Mouse (Mus musculus): ENCODE measurements at regions not wholly inside any gene's neighbourhood (a gene's known extent, or its start where the extent isn't known, plus 50 kb on each side); places are given as distances from the start of the nearest gene placed in this dataset.

DNA sequence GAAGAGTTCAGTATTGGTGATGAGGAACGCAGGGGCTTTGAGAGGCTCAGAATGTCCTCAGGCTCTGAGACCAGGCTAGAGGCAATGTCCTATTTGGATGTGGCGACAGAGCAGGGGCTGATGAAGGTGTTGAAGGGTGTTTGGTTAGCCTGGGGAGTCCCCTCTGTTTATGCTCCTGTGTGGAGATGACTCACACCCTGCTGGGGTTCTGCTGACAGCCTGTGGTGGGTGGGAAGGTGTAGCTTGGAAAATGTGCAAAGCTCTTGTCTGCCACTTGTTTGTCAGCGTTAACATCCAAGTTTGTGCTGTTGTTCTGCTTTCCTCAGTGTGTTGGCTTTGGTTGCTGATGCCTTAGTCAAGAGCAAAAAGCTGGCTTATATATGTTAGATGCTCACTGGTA is 272.4 kb upstream of the Xylt1 start:
- no peaks in the 10 kb centered on the region for H3K9me3 ChIP-seq (ENCODE audit: low read length)
- no peak overlapping the region for H3K9ac ChIP-seq (replicated peaks; ENCODE audit: low read length)
- H3K4me2 ChIP-seq (replicated peaks; ENCODE audit: low read depth, low read length), result no peak overlapping the region
- ATAC-seq (ENCODE audit: low FRiP score, low TSS enrichment), result no peak
- H3K4me1 ChIP-seq (ENCODE audit: insufficient read depth, low read length), result no peaks in the 10 kb centered on the region
- H3K4me3 ChIP-seq (ENCODE audit: low read length), result no peak overlapping the region
- H3K27me3 ChIP-seq (ENCODE audit: insufficient read depth, low read length), result no peaks in the 10 kb centered on the region
- WGBS, result 81% methylated on average over 3 of the region's 3 CpGs
- no peak overlapping the region for H3K27ac ChIP-seq (ENCODE audit: low read length)
- no peaks in the 10 kb centered on the region for H3K36me3 ChIP-seq (ENCODE audit: insufficient read depth, low read length)

- Histone ChIP-seq H3K4me3 (ENCODE audit: low read length) (no peak overlapping the region), H3K9me3 (ENCODE audit: low read length) (no peaks in the 10 kb centered on the region), H3K4me2 (replicated peaks; ENCODE audit: low read depth, low read length) (no peak overlapping the region), H3K27me3 (ENCODE audit: insufficient read depth, low read length) (no peaks in the 10 kb centered on the region), H3K4me1 (ENCODE audit: insufficient read depth, low read length) (no peaks in the 10 kb centered on the region), H3K9ac (replicated peaks; ENCODE audit: low read length) (no peak overlapping the region), H3K36me3 (ENCODE audit: insufficient read depth, low read length) (no peaks in the 10 kb centered on the region), H3K27ac (ENCODE audit: low read length) (no peak overlapping the region)
- WGBS, result 31% methylated on average over 3 of the region's 3 CpGs
- ATAC-seq (ENCODE audit: low FRiP score, low TSS enrichment), result no peak
Observed at GRCm38 (mm10) chr7:117127728-117128127, 253.1 kb upstream of the Xylt1 start.

DNA sequence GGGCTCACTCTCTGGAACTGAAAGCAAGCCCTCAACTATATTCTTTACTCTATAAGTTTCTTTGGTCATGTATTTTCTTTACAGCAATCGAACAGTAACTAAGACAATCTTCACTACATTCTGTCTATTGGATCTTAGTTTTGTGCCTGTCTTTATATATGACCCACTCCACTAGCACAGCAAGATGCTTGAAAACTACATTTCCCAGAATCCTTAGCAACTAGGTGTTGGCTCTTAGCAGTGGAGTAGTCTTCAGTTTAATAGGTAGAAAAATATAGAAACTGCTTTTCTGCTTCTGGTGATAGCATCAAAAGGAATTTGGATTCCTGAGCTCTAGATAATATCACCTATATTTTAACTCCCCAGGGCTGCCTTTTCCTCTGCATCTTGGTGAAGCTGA is 245.9 kb upstream of the Xylt1 start:
- H3K27ac ChIP-seq (ENCODE audit: low read length), result no peak overlapping the region
- H3K4me3 ChIP-seq (ENCODE audit: low read length), result no peak overlapping the region
- H3K4me2 ChIP-seq (replicated peaks; ENCODE audit: low read depth, low read length), result no peak overlapping the region
- no peaks in the 10 kb centered on the region for H3K4me1 ChIP-seq (ENCODE audit: insufficient read depth, low read length)
- no peak for ATAC-seq (ENCODE audit: low FRiP score, low TSS enrichment)
- 95% methylated on average over 1 of the region's 1 CpGs for WGBS
- H3K9me3 ChIP-seq (ENCODE audit: low read length), result no peaks in the 10 kb centered on the region
- H3K36me3 ChIP-seq (ENCODE audit: insufficient read depth, low read length), result no peaks in the 10 kb centered on the region
- no peak overlapping the region for H3K9ac ChIP-seq (replicated peaks; ENCODE audit: low read length)
- H3K27me3 ChIP-seq (ENCODE audit: insufficient read depth, low read length), result no peaks in the 10 kb centered on the region

DNA sequence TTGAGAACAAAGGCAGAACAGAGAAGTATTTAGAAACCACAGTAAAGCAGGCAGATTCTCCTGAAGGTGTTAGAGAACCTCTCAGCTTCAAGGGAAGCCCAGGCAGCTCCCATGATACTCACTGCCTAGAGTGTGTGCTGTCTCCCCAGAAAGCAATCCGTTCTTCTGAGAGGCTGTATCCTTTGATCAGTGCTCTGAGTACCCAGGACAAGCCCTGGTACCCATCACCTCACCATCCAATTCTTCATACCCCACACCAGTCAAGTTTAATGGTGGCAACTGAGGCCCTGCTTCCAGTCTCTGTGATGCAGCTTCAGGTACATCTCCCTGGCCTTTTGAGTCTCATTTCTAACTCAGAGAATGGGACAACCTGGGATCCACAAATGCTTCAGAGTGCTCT is 242.1 kb upstream of the Xylt1 start:
- Histone ChIP-seq H3K4me3 (ENCODE audit: low read length) (no peak overlapping the region), H3K27ac (ENCODE audit: low read length) (no peak overlapping the region), H3K27me3 (ENCODE audit: insufficient read depth, low read length) (no peaks in the 10 kb centered on the region), H3K4me2 (replicated peaks; ENCODE audit: low read depth, low read length) (no peak overlapping the region), H3K36me3 (ENCODE audit: insufficient read depth, low read length) (no peaks in the 10 kb centered on the region), H3K9ac (replicated peaks; ENCODE audit: low read length) (no peak overlapping the region), H3K9me3 (ENCODE audit: low read length) (no peaks in the 10 kb centered on the region), H3K4me1 (ENCODE audit: insufficient read depth, low read length) (no peaks in the 10 kb centered on the region)
- no peak for ATAC-seq (ENCODE audit: low FRiP score, low TSS enrichment)
- 56% methylated on average over 1 of the region's 1 CpGs for WGBS

DNA sequence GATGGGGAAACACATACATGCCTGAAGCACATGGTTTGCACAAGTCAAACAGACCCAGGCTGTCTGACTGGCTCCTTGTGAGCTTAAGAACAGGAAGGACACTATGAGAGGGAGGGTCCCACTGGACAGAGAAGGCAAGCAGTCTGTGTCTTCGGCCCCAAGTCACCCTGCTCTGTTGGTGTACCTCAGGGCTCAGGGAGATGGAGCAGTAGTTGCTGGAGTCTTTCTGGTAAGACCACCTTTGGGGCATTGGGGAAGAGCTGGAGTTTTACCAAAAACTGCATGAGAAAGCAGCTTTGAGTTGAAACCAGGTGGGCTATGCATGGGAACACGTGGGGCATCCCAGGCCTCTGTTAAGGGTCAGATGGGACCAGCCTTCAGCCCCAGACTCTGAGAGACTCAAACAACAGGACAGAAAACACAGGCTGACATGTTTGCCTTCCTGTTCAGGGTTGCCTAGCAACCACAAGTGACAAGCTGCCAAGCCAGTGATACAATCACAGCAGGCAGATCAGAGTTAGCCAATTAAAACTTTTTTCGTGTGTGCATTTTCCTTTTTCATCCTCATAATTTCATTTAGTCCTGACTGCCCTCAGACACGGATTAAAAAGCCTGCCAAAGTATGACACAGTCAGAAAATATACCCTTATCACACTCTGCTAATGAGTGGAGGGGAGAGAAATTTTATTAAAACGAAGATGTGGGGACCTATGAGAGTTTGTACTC is 241.4 kb upstream of the Xylt1 start:
- ATAC-seq (ENCODE audit: low FRiP score, low TSS enrichment), result peak; percentile 67; the same call in 1 of the 2 replicates
- Histone ChIP-seq H3K27ac (ENCODE audit: low read length) (no peak overlapping the region), H3K9ac (replicated peaks; ENCODE audit: low read length) (no peak overlapping the region), H3K4me3 (ENCODE audit: low read length) (no peak overlapping the region), H3K9me3 (ENCODE audit: low read length) (no peaks in the 10 kb centered on the region), H3K4me1 (ENCODE audit: insufficient read depth, low read length) (no peaks in the 10 kb centered on the region), H3K27me3 (ENCODE audit: insufficient read depth, low read length) (no peaks in the 10 kb centered on the region), H3K36me3 (ENCODE audit: insufficient read depth, low read length) (no peaks in the 10 kb centered on the region), H3K4me2 (replicated peaks; ENCODE audit: low read depth, low read length) (no peak overlapping the region)
- WGBS, result 33% methylated on average over 5 of the region's 5 CpGs

GRCm38 (mm10) chr7:117139971-117140247 is 240.9 kb upstream of the Xylt1 start:
- WGBS, result 66% methylated on average over 1 of the region's 1 CpGs
- no peak for ATAC-seq (ENCODE audit: low FRiP score, low TSS enrichment)
- no peaks in the 10 kb centered on the region for H3K27me3 ChIP-seq (ENCODE audit: insufficient read depth, low read length)
- no peak overlapping the region for H3K27ac ChIP-seq (ENCODE audit: low read length)
- no peak overlapping the region for H3K9ac ChIP-seq (replicated peaks; ENCODE audit: low read length)
- no peak overlapping the region for H3K4me3 ChIP-seq (ENCODE audit: low read length)
- H3K4me1 ChIP-seq (ENCODE audit: insufficient read depth, low read length), result no peaks in the 10 kb centered on the region
- no peaks in the 10 kb centered on the region for H3K36me3 ChIP-seq (ENCODE audit: insufficient read depth, low read length)
- no peak overlapping the region for H3K4me2 ChIP-seq (replicated peaks; ENCODE audit: low read depth, low read length)
- H3K9me3 ChIP-seq (ENCODE audit: low read length), result no peaks in the 10 kb centered on the region

GRCm38 (mm10) chr7:117146809-117147208 is 234.0 kb upstream of the Xylt1 start:
- H3K27me3 ChIP-seq (ENCODE audit: insufficient read depth, low read length), result no peaks in the 10 kb centered on the region
- H3K4me2 ChIP-seq (replicated peaks; ENCODE audit: low read depth, low read length), result no peak overlapping the region
- H3K27ac ChIP-seq (ENCODE audit: low read length), result no peak overlapping the region
- no peak overlapping the region for H3K4me3 ChIP-seq (ENCODE audit: low read length)
- no peak for ATAC-seq (ENCODE audit: low FRiP score, low TSS enrichment)
- H3K4me1 ChIP-seq (ENCODE audit: insufficient read depth, low read length), result no peaks in the 10 kb centered on the region
- no peaks in the 10 kb centered on the region for H3K9me3 ChIP-seq (ENCODE audit: low read length)
- H3K9ac ChIP-seq (replicated peaks; ENCODE audit: low read length), result no peak overlapping the region
- no peaks in the 10 kb centered on the region for H3K36me3 ChIP-seq (ENCODE audit: insufficient read depth, low read length)
- 85% methylated on average over 7 of the region's 7 CpGs for WGBS

DNA sequence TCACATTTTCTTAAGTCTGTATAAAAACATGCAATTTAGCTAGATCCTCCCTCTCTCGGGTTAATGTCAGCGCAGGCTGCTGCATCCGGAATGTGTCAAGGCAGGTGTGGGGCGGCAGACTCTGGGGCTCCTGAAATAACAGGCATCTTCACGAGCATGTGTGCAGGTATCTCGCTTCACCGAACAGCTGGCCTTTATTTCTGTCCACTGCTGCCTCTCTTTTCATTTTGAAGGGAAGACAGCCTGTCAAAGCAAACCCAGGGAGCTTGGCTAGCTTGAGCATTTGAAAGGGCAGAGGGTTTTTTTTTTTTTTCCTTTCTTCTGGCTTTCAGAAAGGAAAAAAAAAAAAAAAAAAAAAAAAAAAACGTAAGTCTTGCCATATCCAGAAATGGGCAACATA is 230.4 kb upstream of the Xylt1 start:
- 30% methylated on average over 8 of the region's 8 CpGs for WGBS
- ATAC-seq (ENCODE audit: low FRiP score, low TSS enrichment), result no peak
- no peak overlapping the region for H3K9ac ChIP-seq (replicated peaks; ENCODE audit: low read length)
- no peaks in the 10 kb centered on the region for H3K36me3 ChIP-seq (ENCODE audit: insufficient read depth, low read length)
- no peaks in the 10 kb centered on the region for H3K4me1 ChIP-seq (ENCODE audit: insufficient read depth, low read length)
- H3K27me3 ChIP-seq (ENCODE audit: insufficient read depth, low read length), result no peaks in the 10 kb centered on the region
- no peak overlapping the region for H3K27ac ChIP-seq (ENCODE audit: low read length)
- H3K4me2 ChIP-seq (replicated peaks; ENCODE audit: low read depth, low read length), result no peak overlapping the region
- no peaks in the 10 kb centered on the region for H3K9me3 ChIP-seq (ENCODE audit: low read length)
- H3K4me3 ChIP-seq (ENCODE audit: low read length), result no peak overlapping the region

DNA sequence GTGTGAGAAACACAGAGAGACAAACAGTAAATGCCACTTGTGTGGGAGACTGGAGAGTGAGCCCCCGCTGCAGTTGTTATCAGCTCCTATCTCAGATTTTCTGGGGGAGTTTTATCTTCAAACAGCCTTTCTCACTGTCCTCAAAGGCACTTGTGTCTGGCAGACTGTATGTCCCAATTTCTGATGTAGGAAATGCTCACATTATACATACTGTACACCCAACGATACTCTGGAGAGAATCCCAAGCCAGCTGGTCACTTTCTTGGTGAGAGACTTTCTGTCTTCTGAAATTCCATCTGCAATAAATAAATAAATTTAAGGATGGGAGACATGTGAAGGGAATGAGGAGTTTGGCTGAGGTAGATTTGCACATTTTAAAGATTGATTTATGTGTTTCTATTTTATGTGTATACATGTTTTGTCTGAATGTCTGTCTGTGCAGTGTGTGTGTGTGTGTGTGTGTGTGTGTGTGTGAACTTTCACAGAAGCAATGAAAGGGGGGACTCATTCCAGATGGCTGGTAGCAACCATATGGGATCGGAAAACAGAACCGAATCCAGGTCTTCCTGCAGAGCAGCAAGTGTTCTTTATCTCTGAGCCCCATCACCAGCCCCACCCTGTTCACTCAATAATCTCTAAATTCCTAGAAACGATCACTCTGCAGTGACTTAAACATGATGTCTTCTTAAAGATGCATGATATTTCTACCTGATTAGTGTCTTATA is 226.8 kb upstream of the Xylt1 start:
- no peaks in the 10 kb centered on the region for H3K9me3 ChIP-seq (ENCODE audit: low read length)
- no peaks in the 10 kb centered on the region for H3K36me3 ChIP-seq (ENCODE audit: insufficient read depth, low read length)
- no peak overlapping the region for H3K27ac ChIP-seq (ENCODE audit: low read length)
- no peak overlapping the region for H3K4me3 ChIP-seq (ENCODE audit: low read length)
- whole genome bisulfite sequencing, result 65% methylated on average over 5 of the region's 5 CpGs
- H3K9ac ChIP-seq (replicated peaks; ENCODE audit: low read length), result no peak overlapping the region
- no peak for ATAC-seq (ENCODE audit: low FRiP score, low TSS enrichment)
- H3K4me2 ChIP-seq (replicated peaks; ENCODE audit: low read depth, low read length), result no peak overlapping the region
- H3K27me3 ChIP-seq (ENCODE audit: insufficient read depth, low read length), result no peaks in the 10 kb centered on the region
- no peaks in the 10 kb centered on the region for H3K4me1 ChIP-seq (ENCODE audit: insufficient read depth, low read length)

- no peak overlapping the region for H3K4me2 ChIP-seq (replicated peaks; ENCODE audit: low read depth, low read length)
- WGBS, result 46% methylated on average over 3 of the region's 3 CpGs
- H3K36me3 ChIP-seq (ENCODE audit: insufficient read depth, low read length), result no peaks in the 10 kb centered on the region
- H3K9ac ChIP-seq (replicated peaks; ENCODE audit: low read length), result no peak overlapping the region
- H3K27me3 ChIP-seq (ENCODE audit: insufficient read depth, low read length), result no peaks in the 10 kb centered on the region
- H3K9me3 ChIP-seq (ENCODE audit: low read length), result no peaks in the 10 kb centered on the region
- H3K4me3 ChIP-seq (ENCODE audit: low read length), result no peak overlapping the region
- H3K4me1 ChIP-seq (ENCODE audit: insufficient read depth, low read length), result no peaks in the 10 kb centered on the region
- no peak; the same call in 1 of the 2 replicates for ATAC-seq (ENCODE audit: low FRiP score, low TSS enrichment)
- H3K27ac ChIP-seq (ENCODE audit: low read length), result no peak overlapping the region
Observed at GRCm38 (mm10) chr7:117161193-117161908, 219.4 kb upstream of the Xylt1 start.

Measured in kidney, embryonic 16.5 days (tissue).